Mouse (Mus musculus) E14TG2a.4 (cell line): ENCODE measurements around the gene Igsf3.
A peak's percentile ranks its signal among the peaks of the same experiment; 100 is the strongest.

Experiments used
- H3K27me3 ChIP-seq: 2 replicates; pipeline ENCODE4 v1.6.1; 2014; ENCODE audit warnings: low read length, control low read depth; ENCODE audit not compliant: insufficient read depth
- H3K36me3 ChIP-seq: 2 replicates; pipeline ENCODE4 v1.6.1; 2014; ENCODE audit warnings: low read length, control low read depth; ENCODE audit not compliant: insufficient read depth
- H3K4me1 ChIP-seq: replicated peaks from 2 replicates; pipeline ENCODE4 v1.6.1; 2014; ENCODE audit warnings: low read depth, low read length, control low read depth
- H3K4me3 ChIP-seq: replicated peaks from 2 replicates; pipeline ENCODE4 v1.5.1; 2014; ENCODE audit warnings: mild to moderate bottlenecking, low read length
- H3K9me3 ChIP-seq: 2 replicates; pipeline ENCODE4 v1.6.1; 2014; ENCODE audit warnings: low read length, control low read depth
- CTCF ChIP-seq: conservative IDR thresholded peaks from 2 replicates; pipeline ENCODE4 v1.5.1; 2014; ENCODE audit warnings: low read length
- NANOG ChIP-seq: IDR thresholded peaks from 2 replicates; pipeline ENCODE4 v1.6.1; 2014; ENCODE audit warnings: borderline replicate concordance, low read length, mixed read lengths
- POU5F1 ChIP-seq: IDR thresholded peaks from 2 replicates; pipeline ENCODE4 v1.6.1; 2014; ENCODE audit warnings: low read length, borderline replicate concordance

Igsf3 gene

DNA sequence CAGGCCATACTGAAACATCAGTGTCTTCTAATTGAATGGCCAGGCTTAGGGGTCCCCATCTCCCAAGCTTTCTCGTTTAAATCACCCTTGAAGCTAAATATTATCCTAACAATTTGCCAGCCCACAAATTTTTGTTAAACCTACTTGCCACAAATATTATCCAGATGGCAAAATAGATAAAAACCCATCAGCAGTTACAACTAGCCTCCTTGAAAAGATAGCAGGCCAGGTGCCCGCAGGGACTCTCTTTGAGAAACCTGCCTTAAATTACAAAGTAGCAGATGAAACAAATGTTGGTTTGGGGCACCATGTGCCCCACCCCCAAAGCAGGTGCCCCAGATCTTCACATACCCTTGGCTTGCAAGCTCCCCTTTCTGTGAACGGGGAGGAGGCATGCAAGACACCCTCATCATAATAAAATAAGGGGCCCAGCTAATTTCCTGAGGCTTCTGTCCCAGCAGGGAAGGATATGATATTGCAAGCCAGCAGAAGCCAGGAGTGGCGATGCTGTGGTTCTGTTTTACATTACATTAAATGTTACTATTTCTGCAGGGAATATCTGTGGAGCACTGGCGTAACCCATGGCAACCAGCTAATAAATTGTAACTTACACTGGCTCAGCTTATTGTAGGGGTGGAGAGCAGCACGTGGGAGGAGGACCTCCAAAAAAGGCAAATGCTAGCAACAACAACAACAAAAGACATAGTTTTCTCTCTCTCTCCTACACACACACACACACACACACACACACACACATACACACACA lies 27.2 kb upstream of the Igsf3 start:
- Histone ChIP-seq H3K36me3 (no peaks in the 10 kb centered on the region), H3K4me1 (peaks cover 47% of the 10 kb centered on the region), H3K4me3 (no peak overlapping the region), H3K27me3 (peaks cover 4% of the 10 kb centered on the region; the same call in 1 of the 2 replicates), H3K9me3 (no peaks in the 10 kb centered on the region)
- TF ChIP-seq CTCF (no peak), NANOG (no peak), POU5F1 (no peak)

DNA sequence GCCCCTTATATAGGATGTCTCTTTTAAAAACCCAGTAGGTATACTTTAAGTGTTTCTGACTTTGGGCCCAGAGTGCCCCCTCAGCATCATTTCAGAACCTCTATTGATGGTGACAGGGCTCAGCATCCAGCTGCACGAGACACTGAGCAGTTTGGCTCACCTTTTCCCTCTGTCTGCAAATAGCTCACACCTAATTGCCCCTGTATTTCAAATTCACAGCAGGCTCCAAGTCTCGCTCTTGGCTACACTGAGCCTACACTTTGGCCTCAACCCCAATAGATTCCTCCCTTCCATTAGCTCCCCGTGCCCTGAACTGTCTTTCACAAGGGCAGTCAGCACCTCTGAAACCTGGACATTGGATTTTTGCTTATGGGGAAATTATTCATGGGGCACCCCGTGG lies 26.5 kb upstream of the Igsf3 start:
- no peaks in the 10 kb centered on the region for H3K9me3 ChIP-seq
- peaks cover 44% of the 10 kb centered on the region for H3K4me1 ChIP-seq
- TF ChIP-seq CTCF (no peak), NANOG (no peak), POU5F1 (no peak)
- no peak overlapping the region for H3K4me3 ChIP-seq
- H3K36me3 ChIP-seq, result no peaks in the 10 kb centered on the region
- peaks cover 4% of the 10 kb centered on the region; the same call in 1 of the 2 replicates for H3K27me3 ChIP-seq

DNA sequence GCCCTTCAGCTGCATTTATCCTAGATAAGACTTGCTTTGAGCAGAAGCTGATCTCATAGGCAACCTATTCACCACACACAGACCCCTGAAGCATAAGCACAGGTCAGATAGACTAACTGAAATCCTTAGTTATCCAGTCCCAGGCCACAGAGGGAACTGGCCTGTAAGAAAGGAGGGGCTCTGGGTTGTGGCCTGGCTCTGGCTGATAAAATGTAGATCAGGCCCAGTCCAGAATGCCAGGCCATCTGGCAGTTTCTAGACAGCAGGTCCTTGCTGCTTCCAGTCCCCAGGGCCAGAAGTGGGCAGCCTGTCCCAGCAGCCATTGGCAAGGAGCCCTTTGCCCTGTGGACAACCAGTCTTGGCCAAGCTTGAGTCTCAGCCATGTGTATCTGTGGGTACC lies 22.4 kb upstream of the Igsf3 start:
- Histone ChIP-seq H3K4me3 (no peak overlapping the region), H3K9me3 (no peaks in the 10 kb centered on the region), H3K36me3 (no peaks in the 10 kb centered on the region), H3K27me3 (0 out of 2 replicates have a peak, but pooled peaks cover 4% of the 10 kb centered on the region), H3K4me1 (peaks cover 28% of the 10 kb centered on the region)
- TF ChIP-seq CTCF (no peak), NANOG (no peak), POU5F1 (no peak)

DNA sequence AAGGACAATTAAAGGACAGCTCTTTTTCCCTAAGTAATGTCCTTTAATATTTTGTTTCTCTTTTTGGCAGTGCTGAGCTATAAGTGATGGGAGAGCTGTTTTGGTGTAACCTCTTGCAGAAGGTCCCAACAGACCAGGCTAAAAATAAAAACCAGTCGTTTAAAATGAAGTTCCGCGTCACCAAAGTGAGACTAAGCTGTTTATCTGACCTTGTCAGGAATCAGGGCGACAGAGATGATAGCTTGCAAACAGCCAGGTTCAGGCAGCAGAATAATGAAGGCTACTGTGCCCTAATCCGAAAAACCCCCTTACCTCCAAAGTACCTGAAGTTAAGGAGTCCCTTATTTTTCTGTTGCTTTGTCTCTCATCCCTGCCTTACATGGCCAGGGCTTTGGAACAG lies 21.2 kb upstream of the Igsf3 start:
- H3K27me3 ChIP-seq, result no peaks in the 10 kb centered on the region
- H3K4me1 ChIP-seq, result peaks cover 39% of the 10 kb centered on the region
- peak overlapping the region; percentile 18; the same call in 1 of the 2 replicates for H3K4me3 ChIP-seq
- TF ChIP-seq NANOG, result no peak
- no peak for TF ChIP-seq CTCF
- no peaks in the 10 kb centered on the region for H3K36me3 ChIP-seq
- H3K9me3 ChIP-seq, result no peaks in the 10 kb centered on the region

DNA sequence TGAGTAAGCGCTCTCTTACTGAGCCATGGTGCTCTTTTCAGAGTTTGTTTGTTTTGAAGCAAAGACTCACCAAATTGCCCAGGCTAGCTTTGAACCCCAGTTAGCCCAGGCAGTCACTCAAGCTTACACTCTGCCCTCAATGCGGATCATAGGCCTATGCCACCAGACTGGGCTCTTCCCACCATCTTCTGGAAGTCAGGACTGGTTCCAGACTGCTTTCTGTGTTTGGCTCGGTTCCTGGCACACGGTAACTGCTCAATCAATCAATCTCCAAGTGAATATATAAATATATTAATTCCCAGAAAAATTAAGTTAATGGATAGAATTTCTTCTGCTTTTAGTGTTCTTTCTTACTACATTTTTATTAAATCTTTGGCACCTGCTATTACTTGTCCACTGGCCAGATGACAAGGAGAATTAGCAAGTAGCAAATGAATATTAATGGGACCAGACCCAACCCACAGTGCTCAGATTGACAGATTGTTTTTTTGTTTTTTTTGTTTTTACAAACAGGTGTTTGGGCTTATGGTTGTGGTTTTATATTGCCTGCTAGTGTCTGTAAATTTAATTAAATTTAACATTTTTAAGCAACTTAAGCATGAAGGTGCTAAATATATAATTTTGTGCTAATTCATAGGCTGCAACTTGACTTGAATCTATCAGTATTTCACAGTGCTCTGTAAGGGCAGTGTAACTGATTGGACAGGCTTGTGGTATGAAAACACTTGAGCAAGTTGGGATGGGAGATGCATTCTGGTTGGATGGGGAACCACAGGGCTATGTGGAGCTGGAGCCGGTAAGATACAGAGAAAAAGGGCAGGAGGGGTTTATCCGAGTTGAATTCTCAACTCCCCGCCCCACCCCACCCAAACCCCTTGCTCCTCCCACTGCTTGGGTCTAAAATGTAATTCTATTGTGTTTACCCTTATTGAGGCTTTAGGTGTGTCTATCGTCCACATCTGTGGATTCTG lies 20.0 kb upstream of the Igsf3 start:
- TF ChIP-seq NANOG (no peak), CTCF (no peak)
- H3K27me3 ChIP-seq, result no peaks in the 10 kb centered on the region
- H3K4me1 ChIP-seq, result peaks cover 50% of the 10 kb centered on the region
- no peak overlapping the region for H3K4me3 ChIP-seq
- no peaks in the 10 kb centered on the region for H3K9me3 ChIP-seq
- H3K36me3 ChIP-seq, result no peaks in the 10 kb centered on the region

DNA sequence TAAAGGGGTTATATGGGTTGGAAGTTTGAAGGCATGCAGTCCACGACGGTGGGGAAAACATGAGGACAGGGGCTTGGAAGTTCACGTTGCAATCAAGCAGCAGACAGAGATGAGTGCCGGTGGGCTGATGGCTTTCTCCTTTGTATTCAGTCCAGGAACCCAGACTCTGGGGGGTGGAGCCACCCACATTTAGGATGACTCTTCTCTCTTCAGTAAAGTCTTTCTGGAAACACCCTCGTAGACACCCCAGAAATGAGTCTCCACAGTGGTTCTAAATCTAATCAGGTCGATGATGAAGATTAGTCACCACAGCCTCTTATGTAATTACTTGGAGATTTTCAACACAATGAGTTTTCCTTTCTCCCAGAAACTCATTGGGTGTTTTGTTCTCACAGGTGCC lies 16.1 kb upstream of the Igsf3 start:
- H3K27me3 ChIP-seq, result no peaks in the 10 kb centered on the region
- no peaks in the 10 kb centered on the region for H3K9me3 ChIP-seq
- no peaks in the 10 kb centered on the region for H3K36me3 ChIP-seq
- H3K4me1 ChIP-seq, result peaks cover 79% of the 10 kb centered on the region
- H3K4me3 ChIP-seq, result no peak overlapping the region
- TF ChIP-seq NANOG, result no peak
- TF ChIP-seq POU5F1, result no peak
- TF ChIP-seq CTCF, result no peak

DNA sequence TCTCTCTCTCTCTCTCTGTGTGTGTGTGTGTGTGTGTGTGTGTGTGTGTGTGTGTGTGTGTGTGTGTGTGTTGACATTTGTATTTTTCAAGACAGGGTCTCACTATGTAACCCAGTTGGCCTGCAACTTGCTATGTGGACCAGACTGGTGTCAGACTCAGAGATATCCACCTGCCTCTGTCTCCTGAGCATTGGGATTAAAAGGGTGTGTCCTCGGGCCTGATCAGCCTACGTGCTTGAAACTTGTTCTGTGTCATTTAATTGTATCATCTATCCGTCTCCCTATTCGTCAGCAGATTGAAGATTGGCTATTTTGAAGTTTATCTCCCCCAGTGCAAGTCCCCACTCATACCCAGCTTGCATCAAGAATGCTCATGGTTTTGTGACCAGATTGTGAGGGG lies 14.5 kb upstream of the Igsf3 start:
- H3K36me3 ChIP-seq, result no peaks in the 10 kb centered on the region
- TF ChIP-seq NANOG (no peak), POU5F1 (no peak), CTCF (no peak)
- no peaks in the 10 kb centered on the region for H3K9me3 ChIP-seq
- peaks cover 2% of the 10 kb centered on the region; the same call in 1 of the 2 replicates for H3K27me3 ChIP-seq
- H3K4me1 ChIP-seq, result peaks cover 77% of the 10 kb centered on the region
- H3K4me3 ChIP-seq, result no peak overlapping the region

DNA sequence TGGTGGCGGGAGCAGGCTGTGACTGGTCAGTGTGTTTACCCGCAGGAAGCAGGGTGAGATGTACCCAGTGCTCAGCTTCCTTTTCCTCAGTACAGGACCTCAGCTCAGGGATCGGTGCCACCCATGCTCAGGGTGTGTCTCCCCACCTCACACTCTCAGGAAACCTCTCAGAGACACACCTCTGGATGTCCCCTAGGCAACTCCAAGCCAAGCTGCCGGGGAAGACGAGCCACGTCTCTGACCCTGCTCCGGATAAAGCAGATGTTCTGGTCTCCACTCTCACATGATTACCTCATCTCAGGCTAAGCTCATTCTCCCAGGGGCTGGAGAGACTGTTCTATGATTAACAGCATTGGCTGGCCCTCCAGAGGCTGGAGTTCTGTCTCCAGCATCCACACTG lies 13.3 kb upstream of the Igsf3 start:
- Histone ChIP-seq H3K27me3 (peaks cover 8% of the 10 kb centered on the region), H3K4me1 (peaks cover 74% of the 10 kb centered on the region), H3K36me3 (no peaks in the 10 kb centered on the region), H3K9me3 (no peaks in the 10 kb centered on the region), H3K4me3 (peak overlapping the region; percentile 52)
- TF ChIP-seq NANOG, result no peak
- TF ChIP-seq CTCF, result no peak
- no peak for TF ChIP-seq POU5F1
